Mouse (Mus musculus) heart, embryonic 14.5 days (tissue): ENCODE data around the gene Lmln. TPM values are rescaled to one million over a fixed set of nuclear protein-coding genes. Genes with fewer than 3 reads are reported as not detected.

Source experiments
- microRNA counts: library from miRNA; unstranded; fragments of <30 nt; microRNA quantifications from one replicate; lab custom pipeline; 2016
- microRNA-seq: library from miRNA; unstranded; fragments of <30 nt; microRNA quantifications from one replicate; pipeline ENCODE4, GENCODE M21; 2016
- polyA plus RNA-seq: library from polyadenylated mRNA; unstranded; fragments of >200 nt; fragmentation: Nextera tagmentation; extraction: Ambion mirVana; gene quantifications from 2 replicates; pipeline ENCODE4 v1.2.1, GENCODE M21; 2014

Lmln gene
- polyA plus RNA-seq, 1 experiment from 2014 or later = 4.7 TPM

MicroRNAs encoded within 50 kb of the gene (microRNA counts, 519-probe panel; counts per million panel counts)
- microRNA mmu-miR-1947 (lab: Ali Mortazavi, UCI) = 322 counts per million, percentile 70 among the panel's probes with 10 or more counts

Small RNA genes within 50 kb of the gene (microRNA-seq; reads per million reads assigned to microRNA genes)
- not detected for gene Gm22231
- 3.9 reads per million, percentile 11 among the genes with 10 or more reads in this experiment for gene Mir1947

Other genes starting within 250 kb of the Lmln start
- 166 and 170 TPM in 2 replicates for gene Fyttd1, start 185.0 kb upstream of the Lmln start, polyA plus RNA-seq
- gene Rubcn, start 184.8 kb upstream of the Lmln start, polyA plus RNA-seq = 30.4 and 30.7 TPM in 2 replicates
- gene Lrch3, start 148.4 kb upstream of the Lmln start, polyA plus RNA-seq = 22.0 and 25.4 TPM in 2 replicates
- gene Iqcg, start 6.3 kb upstream of the Lmln start, polyA plus RNA-seq = 1.5 and 1.9 TPM in 2 replicates
- gene Rpl35a, start 6.1 kb upstream of the Lmln start, polyA plus RNA-seq = 603 and 672 TPM in 2 replicates
- gene Osbpl11, start 122.5 kb downstream of the Lmln start, polyA plus RNA-seq = 16.7 and 17.5 TPM in 2 replicates
- 82.3 TPM in 2 replicates for gene Snx4, start 188.9 kb downstream of the Lmln start, polyA plus RNA-seq